In genomic region chr12:51827958-51828650, GRCm38 (mm10) we compare ENCODE assay signal across 8 mouse cellular contexts. TPM values are rescaled to one million over a fixed set of nuclear protein-coding genes. Genes with fewer than 3 reads are reported as not detected.
DNase-seq lines count a peak whose midpoint lies in the region; ATAC-seq and TF ChIP-seq lines count a peak whose summit lies in the region.

No protein-coding gene starts in this region.

- 7% methylated on average over 6 of the region's 6 CpGs for WGBS in lung, embryonic 16.5 days
- WGBS in limb, embryonic 10.5 days, result 34% methylated on average over 6 of the region's 6 CpGs
- 29% methylated on average over 6 of the region's 6 CpGs for WGBS in neural tube, embryonic 15.5 days

- no peak for TF ChIP-seq CTCF in embryonic fibroblast, embryonic 13.5 days (IDR thresholded peaks at IDR 0.05; ENCODE audit: borderline replicate concordance, insufficient read depth, low read length)

- no peaks in the 10 kb centered on the region; the same call in none of the 2 replicates for H3K36me3 ChIP-seq in lung, embryonic 16.5 days (ENCODE audit: control insufficient read depth, insufficient read depth, low read length)
- peaks cover 37% of the 10 kb centered on the region for H3K36me3 ChIP-seq in limb, embryonic 10.5 days
- H3K36me3 ChIP-seq in neural tube, embryonic 15.5 days, result 0 out of 2 replicates have a peak, but pooled peaks cover 3% of the 10 kb centered on the region

- peak overlapping the region; percentile 98 for H3K4me3 ChIP-seq in lung, embryonic 16.5 days (ENCODE audit: low read length)
- peak overlapping the region; percentile 91 for H3K4me3 ChIP-seq in embryonic fibroblast, embryonic 13.5 days (ENCODE audit: insufficient read depth, low read length)
- H3K4me3 ChIP-seq in limb, embryonic 10.5 days, result peak overlapping the region; percentile 92
- H3K4me3 ChIP-seq in neural tube, embryonic 15.5 days (replicated peaks), result peak overlapping the region; percentile 96

- H3K9ac ChIP-seq in lung, embryonic 16.5 days (ENCODE audit: low read length), result peak overlapping the region; percentile 99
- H3K9ac ChIP-seq in neural tube, embryonic 15.5 days (replicated peaks), result peak overlapping the region; percentile 99

- H3K9me3 ChIP-seq in lung, embryonic 16.5 days (ENCODE audit: control insufficient read depth, low read length), result no peaks in the 10 kb centered on the region
- H3K9me3 ChIP-seq in limb, embryonic 10.5 days (replicated peaks), result no peaks in the 10 kb centered on the region
- no peaks in the 10 kb centered on the region for H3K9me3 ChIP-seq in neural tube, embryonic 15.5 days (replicated peaks)

- peaks cover 18% of the 10 kb centered on the region for H3K4me1 ChIP-seq in lung, embryonic 16.5 days (replicated peaks; ENCODE audit: control insufficient read depth, insufficient read depth, low read length)
- H3K4me1 ChIP-seq in embryonic fibroblast, embryonic 13.5 days (ENCODE audit: control insufficient read depth, insufficient read depth, low read length), result peaks cover 6% of the 10 kb centered on the region
- H3K4me1 ChIP-seq in limb, embryonic 10.5 days, result peaks cover 11% of the 10 kb centered on the region
- peaks cover 20% of the 10 kb centered on the region for H3K4me1 ChIP-seq in neural tube, embryonic 15.5 days

- TF ChIP-seq POLR2A in embryonic fibroblast, embryonic 13.5 days (IDR thresholded peaks at IDR 0.05; ENCODE audit: low read depth, low read length), result no peak

- peak overlapping the region; percentile 100 for H3K27ac ChIP-seq in lung, embryonic 16.5 days (ENCODE audit: low read length)
- peak overlapping the region; percentile 96; the same call in 1 of the 2 replicates for H3K27ac ChIP-seq in embryonic fibroblast, embryonic 13.5 days (ENCODE audit: insufficient read depth, low read length)
- H3K27ac ChIP-seq in limb, embryonic 10.5 days, result peak overlapping the region; percentile 99
- peak overlapping the region; percentile 98; the same call in 1 of the 2 replicates for H3K27ac ChIP-seq in neural tube, embryonic 15.5 days (replicated peaks)

- H3K27me3 ChIP-seq in lung, embryonic 16.5 days (ENCODE audit: control insufficient read depth, insufficient read depth, low read depth, low read length), result no peaks in the 10 kb centered on the region
- no peaks in the 10 kb centered on the region for H3K27me3 ChIP-seq in limb, embryonic 10.5 days (ENCODE audit: low read depth, poor library complexity, severe bottlenecking)
- no peaks in the 10 kb centered on the region for H3K27me3 ChIP-seq in neural tube, embryonic 15.5 days (replicated peaks)

- intact Hi-C loops in gastrocnemius, postnatal 36 days (cut with DNase I), result loop anchor here (5.0 to 10.0 kb wide), 2 partner anchors 54 to 167 kb away; no protein-coding TSS in a partner anchor

- no peak for DNase-seq in lung, adult 18-20 months
- DNase-seq in limb, embryonic 10.5 days (ENCODE audit: low spot score), result no peak
- DNase-seq in gastrocnemius, postnatal 36 days, result no peak
- no peak for DNase-seq in left cerebral cortex, adult 9 months (ENCODE audit: low spot score in 2 of 2)
- no peak for DNase-seq in spleen, postnatal 14 days (ENCODE audit: low spot score in 2 of 2)

- no peak for ATAC-seq in lung, embryonic 16.5 days (ENCODE audit: low read depth)
- ATAC-seq in neural tube, embryonic 15.5 days (ENCODE audit: low FRiP score), result no peak

- peak overlapping the region; percentile 78 for H3K4me2 ChIP-seq in lung, embryonic 16.5 days (ENCODE audit: low read depth, low read length)
- peak overlapping the region; percentile 60 for H3K4me2 ChIP-seq in neural tube, embryonic 15.5 days

RNA-seq across cellular contexts. Expression of gene Hectd1, which starts 1.2 kb away (rescaled TPM):
- 36.0 and 38.0 TPM in 2 replicates for polyA plus RNA-seq in lung, embryonic 16.5 days (2015; fragmentation: Nextera tagmentation; extraction: Ambion mirVana)
- 92.4 and 93.5 TPM in 2 replicates for polyA plus RNA-seq in embryonic fibroblast, embryonic 13.5 days (2011; ENCODE audit: insufficient read length, low read depth, missing spikeins)
- 32.0 and 39.5 TPM in 2 replicates for polyA plus RNA-seq in limb, embryonic 10.5 days (2016; fragmentation: Nextera tagmentation; extraction: Ambion mirVana)
- polyA plus RNA-seq in neural tube, embryonic 15.5 days (2015; fragmentation: Nextera tagmentation; extraction: Ambion mirVana), result 36.0 and 37.6 TPM in 2 replicates
- 10 to 100 TPM; 80.6 to 97.8 TPM for total RNA-seq in gastrocnemius, postnatal 36 days (2021)
